Mouse (Mus musculus) B cell, adult 62 days (primary cell): Measurements from ENCODE around the gene Olfr107. TPM values are rescaled to one million over a fixed set of nuclear protein-coding genes. Genes with fewer than 3 reads are reported as not detected.

Experiments used
- total RNA-seq: library from RNA; stranded (reverse); gene quantifications from 4 replicates; pipeline ENCODE4 v1.2.4, GENCODE M21; 2023

Gene Olfr107
- 0.15 TPM in 1 of 4 replicates, not detected in the others for total RNA-seq

GRCm38 (mm10) chr17:37398926-37399325, at the start of gene Olfr107:
Gene Olfr107 (plus strand): TSS chr17:37399226.

GRCm38 (mm10) chr17:37359282-37359681, 39.7 kb upstream of the Olfr107 start, which contains the start of gene Olfr104-ps:
Gene Olfr104-ps (plus strand): TSS chr17:37359582.

DNA sequence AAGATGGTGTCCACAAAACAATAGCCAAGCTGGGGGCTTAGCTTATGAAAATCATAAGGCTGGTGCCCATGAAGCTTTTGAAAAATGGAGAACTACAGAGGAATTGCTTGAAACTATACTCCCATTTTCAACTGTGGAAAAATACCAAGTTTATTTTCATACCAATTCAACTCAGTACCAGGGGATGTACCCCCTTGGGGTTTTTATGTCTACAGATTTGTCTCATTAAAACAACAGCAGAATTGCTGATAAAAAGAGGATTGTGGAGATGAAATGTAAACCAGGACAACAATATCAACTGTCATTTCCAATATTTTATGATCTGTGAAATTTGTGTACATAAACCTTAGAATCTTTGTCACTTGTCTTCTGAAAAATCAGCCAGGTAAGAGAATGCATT, 20.3 kb upstream of the Olfr107 start, which contains the start of gene Olfr105-ps:
Gene Olfr105-ps (plus strand): TSS at position 301 of the 400 bp plus-strand sequence.

GRCm38 (mm10) chr17:37390093-37390492, 8.9 kb upstream of the Olfr107 start, which contains the start of gene Olfr106-ps:
Gene Olfr106-ps (plus strand): TSS chr17:37390393.

GRCm38 (mm10) chr17:37445180-37445579, 46.2 kb downstream of the Olfr107 start, which contains the start of gene Olfr108:
Gene Olfr108 (plus strand): TSS chr17:37445480.

Other genes starting within 250 kb of the Olfr107 start
- gene Olfr93, start 237.7 kb upstream of the Olfr107 start, total RNA-seq, result not detected in 4 replicates
- gene Ubd, start 205.3 kb upstream of the Olfr107 start, total RNA-seq, result 0.89 TPM in 1 of 4 replicates, not detected in the others
- not detected in 4 replicates for gene Olfr94, start 198.2 kb upstream of the Olfr107 start, total RNA-seq
- gene Olfr95, start 186.1 kb upstream of the Olfr107 start, total RNA-seq, result not detected in 4 replicates
- gene Olfr96, start 179.1 kb upstream of the Olfr107 start, total RNA-seq, result not detected in 4 replicates
- gene Olfr97, start 161.9 kb upstream of the Olfr107 start, total RNA-seq, result not detected in 4 replicates
- gene Olfr98, start 135.5 kb upstream of the Olfr107 start, total RNA-seq, result not detected in 4 replicates
- gene H2-M3, start 129.0 kb upstream of the Olfr107 start, total RNA-seq, result 56.5 to 62.1 TPM (median 57.9 TPM) in 4 replicates
- not detected in 4 replicates for gene Olfr99, start 115.8 kb upstream of the Olfr107 start, total RNA-seq
- gene Olfr101, start 94.9 kb upstream of the Olfr107 start, total RNA-seq, result not detected in 4 replicates
- gene Olfr102, start 82.2 kb upstream of the Olfr107 start, total RNA-seq, result not detected in 4 replicates
- gene Olfr103, start 59.5 kb upstream of the Olfr107 start, total RNA-seq, result not detected in 4 replicates
- not detected in 4 replicates for gene Olfr104-ps, start 39.6 kb upstream of the Olfr107 start, total RNA-seq
- gene Olfr105-ps, start 20.2 kb upstream of the Olfr107 start, total RNA-seq, result not detected in 4 replicates
- not detected in 4 replicates for gene Olfr106-ps, start 8.8 kb upstream of the Olfr107 start, total RNA-seq
- not detected in 4 replicates for gene Olfr108, start 46.3 kb downstream of the Olfr107 start, total RNA-seq
- not detected in 4 replicates for gene Olfr109, start 59.7 kb downstream of the Olfr107 start, total RNA-seq
- not detected in 4 replicates for gene H2-M2, start 84.3 kb downstream of the Olfr107 start, total RNA-seq
- gene Olfr110, start 93.2 kb downstream of the Olfr107 start, total RNA-seq, result not detected in 4 replicates
- not detected in 4 replicates for gene Olfr111, start 108.8 kb downstream of the Olfr107 start, total RNA-seq
- gene Olfr112, start 170.2 kb downstream of the Olfr107 start, total RNA-seq, result not detected in 4 replicates
- not detected in 4 replicates for gene Olfr113, start 178.4 kb downstream of the Olfr107 start, total RNA-seq
- gene Olfr114, start 193.5 kb downstream of the Olfr107 start, total RNA-seq, result not detected in 4 replicates
- gene Olfr115, start 227.9 kb downstream of the Olfr107 start, total RNA-seq, result not detected in 4 replicates
- not detected in 4 replicates for gene Olfr116, start 228.0 kb downstream of the Olfr107 start, total RNA-seq